Mouse (Mus musculus): ENCODE measurements around the gene Copz2. TPM values are rescaled to one million over a fixed set of nuclear protein-coding genes. Genes with fewer than 3 reads are reported as not detected.

Gene Copz2
- total RNA-seq (2023), result 1 to 10 TPM in 1 of 2 experiments, under 1 TPM in 1; 0.37 to 1.7 TPM

GRCm38 (mm10) chr11:96849681-96850467 lies at the start of gene Copz2:
Copz2 (plus strand) TSS chr11:96849870.

GRCm38 (mm10) chr11:96829813-96830538 lies 19.7 kb upstream of the Copz2 start, which contains the start of gene Nfe2l1:
Nfe2l1 (minus strand) TSS chr11:96829968.

Other genes starting within 250 kb of the Copz2 start
- 10 to 100 TPM; 39.5 to 43.3 TPM for gene Snx11, start 72.3 kb upstream of the Copz2 start, total RNA-seq (2023)
- gene Cbx1, start 60.7 kb upstream of the Copz2 start, total RNA-seq (2023), result 10 to 100 TPM; 36.8 to 37.3 TPM
- gene Nfe2l1, start 19.9 kb upstream of the Copz2 start, total RNA-seq (2023), result 10 to 100 TPM; 40.3 to 46.2 TPM
- 10 to 100 TPM; 40.4 to 40.6 TPM for gene Cdk5rap3, start 66.6 kb downstream of the Copz2 start, total RNA-seq (2023)
- under 1 TPM in 1 of 2 experiments, not detected in 1; 0.22 TPM for gene Prr15l, start 78.2 kb downstream of the Copz2 start, total RNA-seq (2023)
- 10 to 100 TPM; 13.3 to 14.2 TPM for gene Pnpo, start 94.1 kb downstream of the Copz2 start, total RNA-seq (2023)
- 10 to 100 TPM; 34.4 to 34.8 TPM for gene Sp2, start 133.1 kb downstream of the Copz2 start, total RNA-seq (2023)
- under 1 TPM in 1 of 2 experiments, not detected in 1; 0.13 TPM for gene Sp6, start 163.5 kb downstream of the Copz2 start, total RNA-seq (2023)
- gene Scrn2, start 180.1 kb downstream of the Copz2 start, total RNA-seq (2023), result 1 to 10 TPM; 2.3 to 2.5 TPM
- gene Lrrc46, start 191.5 kb downstream of the Copz2 start, total RNA-seq (2023), result under 1 TPM; 0.68 to 0.90 TPM
- gene Mrpl10, start 191.7 kb downstream of the Copz2 start, total RNA-seq (2023), result 10 to 100 TPM; 42.0 to 46.7 TPM
- gene Osbpl7, start 200.8 kb downstream of the Copz2 start, total RNA-seq (2023), result 10 to 100 TPM; 21.7 to 24.6 TPM